Mouse (Mus musculus): ENCODE data around the gene Olfr1157.

DNA sequence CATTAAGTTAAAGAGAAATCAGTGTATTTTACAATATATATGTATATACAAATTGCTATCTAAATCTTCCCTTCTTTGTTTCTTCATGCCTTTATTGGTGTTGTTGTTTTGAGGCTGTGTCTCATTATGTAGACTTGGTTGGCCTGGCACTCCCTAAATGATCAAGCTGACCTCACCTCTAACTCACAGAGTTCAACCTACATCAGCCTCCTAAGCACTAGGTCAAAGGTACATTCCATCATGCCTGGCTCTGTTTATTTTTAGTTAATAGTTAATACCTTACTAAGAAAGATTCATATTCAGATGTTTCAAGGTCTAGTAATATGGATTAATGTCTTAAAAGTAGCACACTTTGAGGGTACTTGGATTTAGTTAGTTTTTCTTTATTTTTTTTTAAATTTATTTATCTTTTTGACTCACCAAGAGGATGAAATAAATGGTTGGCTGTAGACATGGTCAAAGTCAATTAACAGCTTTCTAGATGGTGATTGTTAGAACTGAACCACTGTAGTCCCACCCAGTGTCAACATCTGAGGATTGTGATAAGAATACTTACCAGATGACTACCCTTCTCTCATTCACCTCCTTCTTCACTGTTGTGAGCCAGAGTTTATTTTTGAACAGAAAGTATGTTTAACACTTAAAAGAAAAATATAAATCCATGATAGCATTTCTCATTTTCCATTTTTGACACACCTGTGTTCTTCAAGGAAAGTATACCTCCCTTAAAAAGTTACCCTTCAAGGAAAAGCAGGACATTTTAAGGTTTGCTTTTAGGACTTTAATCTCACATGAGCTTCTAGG, 39.6 kb upstream of the Olfr1157 start, which contains the start of gene Olfr1160:
- TF ChIP-seq CTCF (IDR thresholded peaks at IDR 0.05; ENCODE audit: low read depth) = no peak
- TF ChIP-seq EP300 (optimal IDR thresholded peaks at IDR 0.05) = no peak

Data from stomach, postnatal 0 days (tissue).